Mouse (Mus musculus) kidney, embryonic 14.5 days (tissue): Measurements from ENCODE around the gene Msln. TPM values are rescaled to one million over a fixed set of nuclear protein-coding genes. Genes with fewer than 3 reads are reported as not detected.
"Not testable (repeated sequence)": the region's sequence is repeated elsewhere in the genome, so short reads cannot be mapped to it uniquely, and the experiment has no call there.

ENCODE experiments used
- ATAC-seq: fragments of 200-750 bp; cut with Nextera tagmentation; 2 replicates; pipeline ENCODE4 v1.8.0; 2017; ENCODE audit warnings: moderate number of reproducible peaks, mild to moderate bottlenecking, moderate TSS enrichment, moderate library complexity; ENCODE audit not compliant: low FRiP score, low TSS enrichment
- H3K27ac ChIP-seq: fragments of 300-500 bp; sonication (generic); 2 replicates; pipeline ENCODE4 v1.5.1; 2014; ENCODE audit warnings: low read depth, mild to moderate bottlenecking, low read length, moderate library complexity, mixed read lengths
- H3K27me3 ChIP-seq: fragments of 300-500 bp; sonication (generic); 2 replicates; pipeline ENCODE4 v1.6.1; 2014; ENCODE audit warnings: mild to moderate bottlenecking, low read length; ENCODE audit not compliant: control insufficient read depth, insufficient read depth
- H3K36me3 ChIP-seq: fragments of 300-500 bp; sonication (generic); 2 replicates; pipeline ENCODE4 v1.6.1; 2014; ENCODE audit warnings: low read length, mixed read lengths; ENCODE audit not compliant: control insufficient read depth, insufficient read depth
- H3K4me1 ChIP-seq: fragments of 300-500 bp; sonication (generic); 2 replicates; pipeline ENCODE4 v1.6.1; 2014; ENCODE audit warnings: low read length, mixed read lengths; ENCODE audit not compliant: control insufficient read depth, insufficient read depth
- H3K4me2 ChIP-seq: fragments of 300-500 bp; sonication (generic); replicated peaks from 2 replicates; pipeline ENCODE4 v1.6.1; 2014; ENCODE audit warnings: low read depth, mild to moderate bottlenecking, low read length
- H3K4me3 ChIP-seq: fragments of 300-500 bp; sonication (generic); 2 replicates; pipeline ENCODE4 v1.5.1; 2014; ENCODE audit warnings: mild to moderate bottlenecking, low read length
- H3K9ac ChIP-seq: fragments of 300-500 bp; sonication (generic); 2 replicates; pipeline ENCODE4 v1.6.1; 2014; ENCODE audit warnings: low read depth, mild to moderate bottlenecking, low read length, moderate library complexity
- H3K9me3 ChIP-seq: fragments of 300-500 bp; sonication (generic); 2 replicates; pipeline ENCODE4 v1.6.1; 2016; ENCODE audit warnings: low read length; ENCODE audit not compliant: control insufficient read depth
- WGBS: fragments of 180-500 bp; shearing (Covaris S2); extraction: QIAGEN DNeasy Blood & Tissue Kit; methylation state at CpG from one replicate; pipeline ENCODE4 v1.1.7; 2014; 5-methylcytosine and 5-hydroxymethylcytosine counted together
- polyA plus RNA-seq: library from polyadenylated mRNA; unstranded; fragments of >200 nt; fragmentation: Nextera tagmentation; extraction: Ambion mirVana; gene quantifications from 2 replicates; pipeline ENCODE4 v1.2.1, GENCODE M21; 2014

Gene Msln
- polyA plus RNA-seq, 1 experiment from 2014 or later: 3.3 TPM

DNA sequence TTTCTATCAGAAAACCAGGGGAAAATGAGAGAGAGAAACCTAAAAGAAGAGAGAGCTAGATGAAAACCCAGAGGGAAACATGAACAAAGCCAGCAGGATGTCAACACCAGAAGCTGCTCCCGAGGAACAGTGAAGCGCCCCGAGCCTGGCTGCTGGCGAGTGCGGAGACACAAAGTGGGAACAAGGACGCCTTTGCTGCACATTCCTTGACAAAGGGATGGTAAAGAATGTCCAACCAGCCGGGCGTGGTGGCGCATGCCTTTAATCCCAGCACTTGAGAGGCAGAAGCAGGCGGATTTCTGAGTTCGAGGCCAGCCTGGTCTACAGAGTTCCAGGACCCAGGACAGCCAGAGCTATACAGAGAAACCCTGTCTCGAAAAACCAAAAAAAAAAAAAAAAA is 12.7 kb downstream of the Msln start:
- not testable (repeated sequence) for H3K9ac ChIP-seq, H3K4me3 ChIP-seq, H3K36me3 ChIP-seq, H3K27me3 ChIP-seq, H3K27ac ChIP-seq, ATAC-seq, H3K9me3 ChIP-seq, H3K4me2 ChIP-seq, H3K4me1 ChIP-seq
- WGBS: 82% methylated on average over 12 of the region's 12 CpGs

- Histone ChIP-seq H3K4me1 (no peaks in the 10 kb centered on the region), H3K4me3 (no peak overlapping the region), H3K36me3 (no peaks in the 10 kb centered on the region), H3K27ac (no peak overlapping the region), H3K4me2 (no peak overlapping the region), H3K9ac (no peak overlapping the region), H3K27me3 (no peaks in the 10 kb centered on the region), H3K9me3 (no peaks in the 10 kb centered on the region)
- ATAC-seq: no peak
- WGBS: 80% methylated on average over 7 of the region's 7 CpGs
Measured at GRCm38 (mm10) chr17:25738861-25739260, 15.3 kb downstream of the Msln start.

- WGBS: 63% methylated on average over 3 of the region's 3 CpGs
- ATAC-seq: no peak
- Histone ChIP-seq H3K9ac (no peak within 1 kb of the TSS), H3K9me3 (no peaks in the 10 kb centered on the region), H3K4me2 (no peak within 1 kb of the TSS), H3K4me3 (no peak within 1 kb of the TSS), H3K4me1 (no peaks in the 10 kb centered on the region), H3K36me3 (0 out of 2 replicates have a peak, but pooled peaks cover under 1% of the 10 kb centered on the region), H3K27me3 (no peaks in the 10 kb centered on the region), H3K27ac (no peak within 1 kb of the TSS)
Measured at GRCm38 (mm10) chr17:25735745-25736144, 18.4 kb downstream of the Msln start, which contains the start of gene Mslnl. Gene Mslnl (plus strand): TSS chr17:25736042.

DNA sequence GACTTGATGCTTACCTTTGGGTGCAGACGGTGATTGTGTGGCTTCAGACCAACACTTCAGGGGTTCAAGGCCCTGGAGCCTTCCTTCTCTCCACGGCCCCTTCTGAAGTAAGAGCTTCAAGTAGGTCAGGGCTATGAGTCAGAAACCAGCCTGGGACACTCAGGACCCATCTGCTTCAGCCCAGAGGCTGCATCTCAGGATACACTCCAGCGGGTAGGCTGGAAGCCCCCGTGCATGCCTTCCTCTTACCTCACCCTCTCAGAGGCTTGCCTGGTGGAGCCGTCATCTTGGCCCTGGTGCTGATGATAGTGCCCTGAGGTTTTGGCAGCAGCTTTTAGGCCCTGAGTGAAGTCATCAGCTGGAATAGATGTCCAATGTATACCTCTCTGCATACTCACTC is 18.9 kb downstream of the Msln start:
- Histone ChIP-seq H3K4me1 (no peaks in the 10 kb centered on the region), H3K4me2 (no peak overlapping the region), H3K9ac (no peak overlapping the region), H3K27me3 (no peaks in the 10 kb centered on the region), H3K27ac (no peak overlapping the region), H3K4me3 (no peak overlapping the region), H3K36me3 (peaks cover 5% of the 10 kb centered on the region; the same call in 1 of the 2 replicates), H3K9me3 (no peaks in the 10 kb centered on the region)
- 84% methylated on average over 5 of the region's 5 CpGs for WGBS
- no peak for ATAC-seq

- WGBS: 19% methylated on average over 2 of the region's 2 CpGs
- H3K4me1 ChIP-seq: peaks cover 8% of the 10 kb centered on the region
- no peak for ATAC-seq
- H3K9ac ChIP-seq: peak overlapping the region; percentile 14; the same call in 1 of the 2 replicates
- no peak overlapping the region for H3K4me3 ChIP-seq
- H3K9me3 ChIP-seq: no peaks in the 10 kb centered on the region
- no peak overlapping the region for H3K4me2 ChIP-seq
- H3K36me3 ChIP-seq: peaks cover 8% of the 10 kb centered on the region; the same call in 1 of the 2 replicates
- no peaks in the 10 kb centered on the region for H3K27me3 ChIP-seq
- H3K27ac ChIP-seq: no peak overlapping the region
Measured at GRCm38 (mm10) chr17:25732082-25732481, 22.1 kb downstream of the Msln start.

GRCm38 (mm10) chr17:25728009-25728270 is 26.2 kb downstream of the Msln start:
- Histone ChIP-seq H3K4me1 (peaks cover 16% of the 10 kb centered on the region), H3K9ac (peak overlapping the region; percentile 75), H3K36me3 (peaks cover 11% of the 10 kb centered on the region), H3K4me3 (peak overlapping the region; percentile 73), H3K9me3 (no peaks in the 10 kb centered on the region), H3K4me2 (peak overlapping the region; percentile 89), H3K27me3 (no peaks in the 10 kb centered on the region), H3K27ac (no peak overlapping the region)
- peak; percentile 1; the same call in 1 of the 2 replicates for ATAC-seq
- WGBS: 19% methylated on average over 4 of the region's 4 CpGs

DNA sequence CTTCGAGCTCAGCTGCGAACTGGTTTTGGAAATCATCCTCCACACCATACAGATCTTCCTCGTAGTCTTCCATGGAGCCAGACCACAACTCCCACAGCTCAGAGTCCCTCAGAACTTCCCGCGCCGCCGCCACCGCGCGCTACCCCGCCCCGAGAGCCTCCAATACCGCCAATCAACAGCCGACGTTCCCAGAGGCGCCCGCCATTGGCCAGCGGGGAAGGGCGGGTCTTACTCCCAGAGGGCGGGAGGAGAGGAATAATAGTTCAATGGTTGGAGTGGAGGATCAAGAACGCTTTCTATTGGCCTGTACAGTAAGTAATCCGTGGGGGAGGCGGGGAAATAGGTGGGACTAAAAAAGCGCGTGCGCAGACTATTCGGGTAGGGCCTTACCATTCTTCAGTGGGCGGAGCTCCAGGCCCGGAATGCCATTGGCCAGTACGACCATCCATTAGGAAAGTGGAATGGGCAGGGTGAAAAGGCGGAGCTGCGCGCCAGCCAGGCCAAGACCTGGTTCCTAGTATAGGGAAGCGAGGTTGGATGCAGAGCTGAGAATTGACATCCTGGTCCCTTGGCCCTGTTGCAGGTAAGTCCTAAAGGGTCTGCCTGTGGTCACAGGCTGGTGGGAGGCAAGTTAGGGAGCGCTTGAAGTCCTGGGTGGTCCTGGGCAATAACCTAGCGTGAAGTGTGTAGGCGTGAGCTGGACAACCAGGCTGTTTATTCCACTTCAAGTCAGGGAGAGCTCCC is 26.7 kb downstream of the Msln start, which contains the start of the genes Chtf18 and Rpusd1:
Chtf18 (minus strand) TSS at position 155 of the 744 bp plus-strand sequence.
Rpusd1 (plus strand) TSS at position 406 of the 744 bp plus-strand sequence.
- 0% methylated on average over 37 of the region's 37 CpGs for WGBS
- peaks cover 16% of the 10 kb centered on the region for H3K4me1 ChIP-seq
- H3K4me3 ChIP-seq: peak within 1 kb of the TSS; percentile 73
- no peaks in the 10 kb centered on the region for H3K9me3 ChIP-seq
- peak; percentile 98 for ATAC-seq
- peaks cover 15% of the 10 kb centered on the region for H3K36me3 ChIP-seq
- peak within 1 kb of the TSS; percentile 95 for H3K4me2 ChIP-seq
- H3K27me3 ChIP-seq: no peaks in the 10 kb centered on the region
- peak within 1 kb of the TSS; percentile 80 for H3K9ac ChIP-seq
- H3K27ac ChIP-seq: no peak within 1 kb of the TSS

GRCm38 (mm10) chr17:25725264-25725663 is 28.9 kb downstream of the Msln start:
- H3K9me3 ChIP-seq: no peaks in the 10 kb centered on the region
- 81% methylated on average over 6 of the region's 6 CpGs for WGBS
- H3K27me3 ChIP-seq: no peaks in the 10 kb centered on the region
- no peak overlapping the region for H3K4me3 ChIP-seq
- no peak overlapping the region for H3K4me2 ChIP-seq
- H3K27ac ChIP-seq: no peak overlapping the region
- no peak overlapping the region for H3K9ac ChIP-seq
- H3K4me1 ChIP-seq: peaks cover 16% of the 10 kb centered on the region
- peaks cover 28% of the 10 kb centered on the region for H3K36me3 ChIP-seq
- ATAC-seq: no peak

DNA sequence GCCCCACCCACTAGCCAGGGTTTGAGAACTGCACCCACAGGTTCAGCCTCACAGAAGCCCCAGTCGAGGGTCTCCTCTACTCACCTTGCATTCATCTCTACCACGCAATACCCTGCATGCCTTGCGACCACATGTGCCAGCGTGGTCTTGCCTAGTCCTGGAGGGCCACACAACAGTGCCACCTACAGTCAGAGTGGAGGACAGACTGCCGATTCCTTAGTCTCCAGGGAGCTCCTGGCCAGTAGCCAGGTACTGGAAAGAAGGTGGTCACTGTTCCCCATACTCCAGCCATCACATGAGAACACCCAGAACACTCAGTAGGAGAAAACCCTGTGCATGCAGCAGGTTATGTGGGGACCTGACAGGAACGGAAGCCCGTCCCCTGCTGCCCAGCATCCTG is 30.3 kb downstream of the Msln start:
- Histone ChIP-seq H3K4me2 (no peak overlapping the region), H3K9me3 (no peaks in the 10 kb centered on the region), H3K9ac (no peak overlapping the region), H3K4me1 (peaks cover 16% of the 10 kb centered on the region), H3K27ac (no peak overlapping the region), H3K4me3 (no peak overlapping the region), H3K27me3 (no peaks in the 10 kb centered on the region), H3K36me3 (peaks cover 30% of the 10 kb centered on the region)
- 83% methylated on average over 7 of the region's 7 CpGs for WGBS
- ATAC-seq: no peak
